Mouse (Mus musculus) thymus, adult 2 months (tissue): ENCODE measurements around the gene Alg3.

ENCODE experiments used
- CTCF ChIP-seq: fragments of 200-500 bp; IDR thresholded peaks from 2 replicates; pipeline ENCODE4 v1.5.1; 2012; ENCODE audit warnings: mild to moderate bottlenecking, control low read depth, low read length, moderate library complexity, borderline replicate concordance; ENCODE audit not compliant: control insufficient read depth, poor library complexity, insufficient read depth; ENCODE audit errors: extremely low read depth
- POLR2A ChIP-seq: fragments of 200-500 bp; IDR thresholded peaks from 2 replicates; pipeline ENCODE4 v1.6.1; 2012; ENCODE audit warnings: mild to moderate bottlenecking, low read length, control low read depth, moderate library complexity; ENCODE audit not compliant: control insufficient read depth, poor library complexity, insufficient read depth; ENCODE audit errors: extremely low read depth

DNA sequence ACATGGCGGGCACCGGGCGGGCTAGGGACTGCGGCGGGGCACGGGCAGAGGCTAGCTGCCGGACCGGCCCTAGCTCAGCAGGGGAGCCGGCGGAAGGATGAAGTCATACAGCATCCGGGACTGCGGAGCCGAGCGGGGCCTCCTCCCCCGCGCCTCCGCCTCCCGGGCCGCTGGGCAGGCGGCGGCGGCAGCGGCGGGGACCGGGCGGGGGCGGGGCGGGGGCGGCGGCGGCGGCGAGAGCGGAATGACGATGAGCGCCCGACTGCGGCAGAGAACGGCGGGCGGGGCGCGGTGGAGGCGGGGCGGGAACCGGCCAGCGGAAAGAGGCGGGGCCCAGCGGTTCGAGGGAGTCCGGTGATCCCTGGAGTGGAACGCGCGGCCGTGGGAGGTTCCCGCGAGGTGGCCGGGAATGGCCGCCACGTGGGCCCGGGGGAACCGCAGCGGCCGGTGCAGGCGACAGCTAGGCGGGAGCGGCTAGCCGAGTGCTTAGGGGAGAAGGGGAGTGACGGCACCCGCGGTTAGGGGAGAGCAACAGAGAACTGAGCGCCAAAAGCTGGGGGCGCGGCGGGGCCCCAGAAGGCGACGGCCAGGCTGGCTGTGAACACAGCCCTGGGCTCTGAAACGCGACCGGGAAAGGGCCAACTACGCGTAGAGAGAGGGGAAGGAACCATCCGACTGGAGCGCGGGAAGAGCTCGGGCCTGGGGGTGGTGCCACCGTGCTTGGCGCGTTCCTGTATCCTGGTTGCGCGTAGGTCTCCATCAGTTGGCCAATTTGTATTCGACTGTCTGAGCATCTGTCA is 9.9 kb upstream of the Alg3 start, which contains the start of gene Camk2n2:
- TF ChIP-seq CTCF: no peak
- TF ChIP-seq POLR2A: no peak
